Mouse (Mus musculus) liver, embryonic 16.5 days (tissue): Measurements from ENCODE around the gene Rassf6. TPM values are rescaled to one million over a fixed set of nuclear protein-coding genes. Genes with fewer than 3 reads are reported as not detected.

Experiments
- ATAC-seq: fragments of 200-750 bp; cut with Nextera tagmentation; 2 replicates; pipeline ENCODE4 v1.8.0; 2017; ENCODE audit warnings: low read depth, mild to moderate bottlenecking, moderate number of reproducible peaks, moderate library complexity
- H3K27ac ChIP-seq: fragments of 300-500 bp; sonication (generic); 2 replicates; pipeline ENCODE4 v1.5.1; 2014; ENCODE audit warnings: mild to moderate bottlenecking, low read length
- H3K27me3 ChIP-seq: fragments of 300-500 bp; sonication (generic); 2 replicates; pipeline ENCODE4 v1.6.1; 2014; ENCODE audit warnings: low read depth, low read length, mixed read lengths; ENCODE audit not compliant: control insufficient read depth, insufficient read depth
- H3K36me3 ChIP-seq: fragments of 300-500 bp; sonication (generic); 2 replicates; pipeline ENCODE4 v1.6.1; 2014; ENCODE audit warnings: mild to moderate bottlenecking; ENCODE audit not compliant: control insufficient read depth, insufficient read depth
- H3K4me1 ChIP-seq: fragments of 300-500 bp; sonication (generic); 2 replicates; pipeline ENCODE4 v1.6.1; 2014; ENCODE audit warnings: low read depth, low read length, mixed read lengths; ENCODE audit not compliant: control insufficient read depth
- H3K4me2 ChIP-seq: fragments of 300-500 bp; sonication (generic); 2 replicates; pipeline ENCODE4 v1.6.1; 2014; ENCODE audit warnings: low read depth, low read length, mixed read lengths
- H3K4me3 ChIP-seq: fragments of 300-500 bp; sonication (generic); 2 replicates; pipeline ENCODE4 v1.5.1; 2014; ENCODE audit warnings: low read depth, mild to moderate bottlenecking, low read length
- H3K9ac ChIP-seq: fragments of 300-500 bp; sonication (generic); 2 replicates; pipeline ENCODE4 v1.6.1; 2014; ENCODE audit warnings: low read depth, low read length
- H3K9me3 ChIP-seq: fragments of 300-500 bp; sonication (generic); replicated peaks from 2 replicates; pipeline ENCODE4 v1.6.1; 2016; ENCODE audit warnings: low read length; ENCODE audit not compliant: control insufficient read depth
- WGBS: fragments of 180-500 bp; shearing (Covaris S2); extraction: QIAGEN DNeasy Blood & Tissue Kit; methylation state at CpG from one replicate; pipeline ENCODE4 v1.1.7; 2014; ENCODE audit not compliant: insufficient replicate concordance; 5-methylcytosine and 5-hydroxymethylcytosine counted together
- polyA plus RNA-seq: library from polyadenylated mRNA; unstranded; fragments of >200 nt; fragmentation: Nextera tagmentation; extraction: Ambion mirVana; gene quantifications from 2 replicates; pipeline ENCODE4 v1.2.1, GENCODE M21; 2015

Gene Rassf6
- polyA plus RNA-seq, 1 experiment from 2014 or later, result 6.7 TPM

DNA sequence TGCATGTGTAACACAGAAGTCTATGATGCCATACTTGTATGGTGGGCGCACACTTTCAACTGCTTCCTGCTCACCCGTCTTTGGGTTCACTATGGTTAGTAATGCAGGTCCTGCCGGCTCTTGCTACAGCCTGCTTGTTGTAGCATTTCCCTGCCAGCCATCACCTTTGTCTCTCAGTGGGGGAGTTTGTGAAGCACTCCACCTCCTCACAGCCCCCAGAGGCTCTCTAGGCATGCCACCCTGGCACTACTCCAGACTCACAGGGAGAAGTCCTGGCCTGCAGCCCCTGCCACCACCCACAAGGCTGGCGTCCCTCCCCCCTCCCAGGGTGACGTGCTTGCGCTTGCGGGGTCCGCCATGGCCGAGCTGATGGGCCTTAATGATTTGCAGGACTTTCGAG lies 49.8 kb downstream of the Rassf6 start:
- H3K4me2 ChIP-seq, result no peak overlapping the region
- no peak for ATAC-seq
- H3K9ac ChIP-seq, result no peak overlapping the region
- no peaks in the 10 kb centered on the region for H3K27me3 ChIP-seq
- 77% methylated on average over 10 of the region's 10 CpGs for whole genome bisulfite sequencing
- no peaks in the 10 kb centered on the region for H3K4me1 ChIP-seq
- H3K4me3 ChIP-seq, result no peak overlapping the region
- no peak overlapping the region for H3K27ac ChIP-seq
- H3K9me3 ChIP-seq, result no peaks in the 10 kb centered on the region
- H3K36me3 ChIP-seq, result no peaks in the 10 kb centered on the region

DNA sequence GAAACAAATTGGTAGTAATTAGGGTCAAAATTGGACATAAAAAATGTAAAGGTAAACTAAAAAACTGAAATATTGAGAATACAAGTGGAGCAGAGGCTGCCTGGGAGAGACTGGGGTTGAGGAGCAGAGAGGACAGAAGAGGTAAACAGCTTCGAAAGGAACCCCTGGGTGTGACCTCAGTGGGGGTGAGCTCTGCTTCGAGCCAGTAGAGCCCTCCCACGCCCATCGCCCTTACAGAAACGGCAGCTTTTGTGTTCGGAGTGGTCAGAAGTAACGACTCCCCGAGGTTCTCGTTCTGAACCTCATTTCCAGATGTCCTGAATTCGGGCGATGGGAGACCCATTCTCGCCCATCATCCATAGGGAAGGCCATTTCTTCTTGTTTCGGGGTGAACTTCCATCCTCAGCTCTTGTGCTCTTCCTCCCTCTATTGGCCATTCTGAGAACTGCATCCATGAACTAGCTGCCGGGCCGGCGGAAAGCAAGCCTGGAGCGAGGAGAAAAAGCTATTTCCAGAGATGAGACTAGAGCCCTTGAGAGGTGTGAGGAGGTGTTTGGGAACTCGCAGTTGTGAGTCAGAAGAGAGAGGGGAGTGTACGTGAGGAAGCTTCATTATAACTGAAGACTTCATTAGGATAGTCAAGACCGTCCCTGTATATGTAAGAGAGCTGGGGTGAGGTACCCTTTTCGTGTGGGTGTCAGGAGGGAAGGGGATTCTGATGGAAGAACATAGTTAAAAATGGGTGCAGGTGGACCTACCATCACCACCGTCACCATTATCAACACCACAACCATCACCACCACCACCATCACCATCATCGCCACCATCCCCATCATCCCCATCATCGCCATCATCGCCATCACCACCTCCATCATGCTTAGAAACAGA lies 51.5 kb downstream of the Rassf6 start:
- Histone ChIP-seq H3K4me3 (peak overlapping the region; percentile 43), H3K4me1 (no peaks in the 10 kb centered on the region), H3K9me3 (no peaks in the 10 kb centered on the region), H3K27ac (no peak overlapping the region), H3K36me3 (no peaks in the 10 kb centered on the region), H3K27me3 (no peaks in the 10 kb centered on the region), H3K9ac (0 out of 2 replicates have a peak overlapping the region, but pooled peaks have one; percentile 28), H3K4me2 (peak overlapping the region; percentile 61)
- 24% methylated on average over 25 of the region's 25 CpGs for WGBS
- no peak; the same call in 1 of the 2 replicates for ATAC-seq

DNA sequence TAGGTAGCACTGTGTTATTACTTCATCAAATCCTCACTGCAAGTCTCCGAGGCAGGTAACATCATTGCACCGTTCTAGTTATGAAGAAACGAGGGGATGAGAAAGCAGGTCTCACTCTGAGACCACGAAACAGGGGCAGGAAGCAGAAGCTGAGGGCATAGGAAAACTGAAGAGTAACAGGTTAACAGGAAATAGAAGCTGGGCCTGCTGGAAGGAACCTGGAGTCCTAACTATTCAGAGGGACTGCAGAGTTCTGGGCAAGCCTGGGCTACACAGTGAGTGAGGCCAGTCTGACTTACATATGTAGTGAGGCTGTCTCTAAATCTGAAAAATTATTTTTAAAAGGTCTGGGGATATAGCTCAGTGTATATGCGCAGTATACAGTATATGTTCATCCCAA lies 52.4 kb downstream of the Rassf6 start:
- no peaks in the 10 kb centered on the region for H3K4me1 ChIP-seq

GRCm38 (mm10) chr5:90586511-90586910 lies 53.9 kb downstream of the Rassf6 start:
- H3K4me1 ChIP-seq, result no peaks in the 10 kb centered on the region
- H3K27me3 ChIP-seq, result no peaks in the 10 kb centered on the region
- no peaks in the 10 kb centered on the region for H3K9me3 ChIP-seq
- no peak overlapping the region for H3K4me3 ChIP-seq
- no peak overlapping the region for H3K9ac ChIP-seq
- no peak overlapping the region for H3K4me2 ChIP-seq
- no peak overlapping the region for H3K27ac ChIP-seq
- no peaks in the 10 kb centered on the region for H3K36me3 ChIP-seq
- 52% methylated on average over 5 of the region's 5 CpGs for WGBS
- ATAC-seq, result no peak

More for the DNA sequence above, 52.4 kb downstream of the Rassf6 start:
- no peak overlapping the region for H3K27ac ChIP-seq
- H3K36me3 ChIP-seq, result no peaks in the 10 kb centered on the region
- no peaks in the 10 kb centered on the region for H3K27me3 ChIP-seq
- H3K4me2 ChIP-seq, result no peak overlapping the region
- no peak overlapping the region for H3K4me3 ChIP-seq
- H3K9ac ChIP-seq, result no peak overlapping the region
- ATAC-seq, result no peak
- 59% methylated on average over 5 of the region's 5 CpGs for WGBS
- no peaks in the 10 kb centered on the region for H3K9me3 ChIP-seq

- H3K27me3 ChIP-seq, result no peaks in the 10 kb centered on the region
- no peaks in the 10 kb centered on the region for H3K4me1 ChIP-seq
- 62% methylated on average over 7 of the region's 7 CpGs for WGBS
- H3K9ac ChIP-seq, result no peak overlapping the region
- H3K27ac ChIP-seq, result no peak overlapping the region
- no peak overlapping the region for H3K4me3 ChIP-seq
- no peaks in the 10 kb centered on the region for H3K9me3 ChIP-seq
- ATAC-seq, result no peak
- no peak overlapping the region for H3K4me2 ChIP-seq
- H3K36me3 ChIP-seq, result no peaks in the 10 kb centered on the region
These were observed 55.7 kb downstream of the Rassf6 start for GRCm38 (mm10) chr5:90584799-90585198.

DNA sequence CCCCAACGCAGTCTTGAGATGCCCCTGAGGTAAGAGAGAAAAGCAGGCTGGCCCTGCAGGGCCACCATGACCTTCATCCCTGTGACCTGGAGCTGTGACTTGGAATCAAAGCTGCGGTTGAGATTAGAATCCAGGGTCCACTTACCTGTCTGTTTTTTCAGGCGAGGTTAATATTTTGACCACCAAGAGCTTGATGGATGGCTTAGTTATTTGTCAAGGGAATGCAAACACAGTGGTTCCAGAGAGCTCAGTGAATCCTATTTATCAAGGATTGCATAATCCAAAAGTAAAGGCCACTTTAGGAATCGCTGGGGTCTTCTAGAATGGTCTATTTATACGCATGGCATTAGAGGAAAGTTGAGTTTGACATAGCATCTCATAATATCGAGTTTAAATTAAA lies 58.3 kb downstream of the Rassf6 start:
- Histone ChIP-seq H3K4me2 (no peak overlapping the region), H3K4me3 (no peak overlapping the region), H3K36me3 (no peaks in the 10 kb centered on the region), H3K27me3 (no peaks in the 10 kb centered on the region), H3K4me1 (no peaks in the 10 kb centered on the region; the same call in 1 of the 2 replicates), H3K9me3 (no peaks in the 10 kb centered on the region), H3K27ac (peak overlapping the region; percentile 63; the same call in 1 of the 2 replicates), H3K9ac (no peak overlapping the region)
- peak; percentile 63 for ATAC-seq
- 53% methylated on average over 6 of the region's 6 CpGs for WGBS

- WGBS, result 67% methylated on average over 9 of the region's 9 CpGs
- H3K9me3 ChIP-seq, result no peaks in the 10 kb centered on the region
- no peaks in the 10 kb centered on the region; the same call in 1 of the 2 replicates for H3K4me1 ChIP-seq
- ATAC-seq, result no peak
- no peaks in the 10 kb centered on the region for H3K36me3 ChIP-seq
- no peaks in the 10 kb centered on the region for H3K27me3 ChIP-seq
- no peak overlapping the region for H3K4me3 ChIP-seq
- H3K4me2 ChIP-seq, result no peak overlapping the region
- H3K27ac ChIP-seq, result no peak overlapping the region
- H3K9ac ChIP-seq, result no peak overlapping the region
These were observed 60.9 kb downstream of the Rassf6 start for GRCm38 (mm10) chr5:90579556-90579955.

DNA sequence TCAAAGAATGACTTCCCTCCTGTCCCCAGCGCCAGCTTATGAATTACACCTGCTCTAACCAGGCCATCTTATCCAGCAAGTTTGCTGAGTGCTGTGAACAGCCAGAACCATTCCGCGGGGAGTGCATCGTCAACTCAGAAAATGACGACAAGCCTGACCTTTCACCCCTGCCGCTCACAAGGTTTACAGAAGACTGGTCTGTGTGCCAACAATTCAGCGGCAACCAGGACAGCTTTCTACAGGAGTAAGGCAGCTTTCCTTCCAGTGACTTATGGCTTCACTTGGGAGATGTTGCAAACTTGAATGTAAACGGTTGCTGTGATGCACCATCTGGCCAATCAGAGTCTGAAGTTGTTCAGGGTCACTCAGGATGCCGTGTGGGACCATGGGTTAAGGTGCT lies 62.7 kb downstream of the Rassf6 start:
- Histone ChIP-seq H3K36me3 (no peaks in the 10 kb centered on the region), H3K9me3 (no peaks in the 10 kb centered on the region), H3K4me2 (no peak overlapping the region), H3K9ac (no peak overlapping the region), H3K4me1 (no peaks in the 10 kb centered on the region; the same call in 1 of the 2 replicates), H3K27ac (no peak overlapping the region), H3K4me3 (no peak overlapping the region), H3K27me3 (no peaks in the 10 kb centered on the region)
- WGBS, result 62% methylated on average over 9 of the region's 9 CpGs
- 0 out of 2 replicates have a peak, but pooled peaks have one; percentile 37 for ATAC-seq

DNA sequence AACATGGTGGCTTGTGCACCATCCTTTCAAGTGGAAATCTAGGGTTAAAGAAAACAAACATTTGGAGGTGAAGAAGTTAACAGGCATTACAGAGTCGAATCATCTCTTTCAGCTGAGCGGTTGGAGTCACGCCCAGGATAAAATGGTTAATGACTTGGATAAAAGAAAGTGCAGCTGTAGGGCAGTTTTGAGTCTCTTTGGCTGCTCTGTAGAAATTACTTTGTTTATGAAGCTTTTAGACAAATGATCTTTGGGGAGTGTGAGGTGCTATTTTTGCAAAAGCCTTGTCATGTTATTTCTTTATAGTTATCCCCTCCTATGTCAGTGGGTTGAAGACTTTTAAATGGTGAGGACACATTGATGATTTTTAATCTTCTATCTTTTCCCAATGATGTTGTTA lies 69.2 kb downstream of the Rassf6 start:
- Histone ChIP-seq H3K27me3 (no peaks in the 10 kb centered on the region), H3K27ac (no peak overlapping the region), H3K9ac (no peak overlapping the region), H3K36me3 (no peaks in the 10 kb centered on the region), H3K4me2 (no peak overlapping the region), H3K4me1 (no peaks in the 10 kb centered on the region), H3K4me3 (no peak overlapping the region), H3K9me3 (no peaks in the 10 kb centered on the region)
- ATAC-seq, result no peak
- 62% methylated on average over 3 of the region's 3 CpGs for WGBS
